Mouse (Mus musculus) embryonic facial prominence, embryonic 15.5 days (tissue): ENCODE data around the gene 4933407L21Rik. TPM values are rescaled to one million over a fixed set of nuclear protein-coding genes. Genes with fewer than 3 reads are reported as not detected.

Experiments used
- polyA plus RNA-seq: library from polyadenylated mRNA; unstranded; fragments of >200 nt; fragmentation: Nextera tagmentation; extraction: Ambion mirVana; gene quantifications from 2 replicates; pipeline ENCODE4 v1.2.1, GENCODE M21; 2015

4933407L21Rik gene
- polyA plus RNA-seq, 1 experiment from 2014 or later = 1.2 TPM

Other genes with a start within 250 kb of the 4933407L21Rik start
- 1.6 and 1.7 TPM in 2 replicates for gene A630001G21Rik, start 149.8 kb upstream of the 4933407L21Rik start, polyA plus RNA-seq
- gene Cab39, start 135.0 kb upstream of the 4933407L21Rik start, polyA plus RNA-seq = 30.3 and 31.3 TPM in 2 replicates
- 283 and 290 TPM in 2 replicates for gene Itm2c, start 34.2 kb upstream of the 4933407L21Rik start, polyA plus RNA-seq
- 0.19 and 0.26 TPM in 2 replicates for gene Gpr55, start 32.5 kb downstream of the 4933407L21Rik start, polyA plus RNA-seq
- gene Spata3, start 88.3 kb downstream of the 4933407L21Rik start, polyA plus RNA-seq = 0.24 TPM in 1 of 2 replicates, not detected in the other
- gene 2810459M11Rik, start 117.4 kb downstream of the 4933407L21Rik start, polyA plus RNA-seq = 0.66 and 0.81 TPM in 2 replicates
- gene Psmd1, start 135.9 kb downstream of the 4933407L21Rik start, polyA plus RNA-seq = 146 and 149 TPM in 2 replicates
- gene Htr2b, start 183.5 kb downstream of the 4933407L21Rik start, polyA plus RNA-seq = 0.89 and 1.4 TPM in 2 replicates
- 0.51 TPM in 1 of 2 replicates, not detected in the other for gene Gm21972, start 205.2 kb downstream of the 4933407L21Rik start, polyA plus RNA-seq
- 22.5 and 25.4 TPM in 2 replicates for gene Armc9, start 226.3 kb downstream of the 4933407L21Rik start, polyA plus RNA-seq